Mouse (Mus musculus) heart, embryonic 15.5 days (tissue): ENCODE data around the gene Zfp771. TPM values are rescaled to one million over a fixed set of nuclear protein-coding genes. Genes with fewer than 3 reads are reported as not detected.

ENCODE experiments used
- ATAC-seq: fragments of 200-750 bp; cut with Nextera tagmentation; replicated peaks from 2 replicates; pipeline ENCODE4 v1.8.0; 2017; ENCODE audit warnings: low read depth, moderate TSS enrichment; ENCODE audit not compliant: insufficient number of reproducible peaks, insufficient read depth, low FRiP score
- H3K27ac ChIP-seq: fragments of 300-500 bp; sonication (generic); 2 replicates; pipeline ENCODE4 v1.5.1; 2015; ENCODE audit warnings: mild to moderate bottlenecking, inconsistent platforms
- H3K27me3 ChIP-seq: fragments of 300-500 bp; sonication (generic); 2 replicates; pipeline ENCODE4 v1.6.1; 2015; ENCODE audit warnings: inconsistent platforms
- H3K36me3 ChIP-seq: fragments of 300-500 bp; sonication (generic); 2 replicates; pipeline ENCODE4 v1.6.1; 2015; ENCODE audit warnings: mild to moderate bottlenecking, inconsistent platforms
- H3K4me1 ChIP-seq: fragments of 300-500 bp; sonication (generic); replicated peaks from 2 replicates; pipeline ENCODE4 v1.6.1; 2015; ENCODE audit warnings: inconsistent platforms
- H3K4me2 ChIP-seq: fragments of 300-500 bp; sonication (generic); 2 replicates; pipeline ENCODE4 v1.6.1; 2015; ENCODE audit warnings: inconsistent platforms, mild to moderate bottlenecking, moderate library complexity
- H3K4me3 ChIP-seq: fragments of 300-500 bp; sonication (generic); 2 replicates; pipeline ENCODE4 v1.5.1; 2015; ENCODE audit warnings: mild to moderate bottlenecking, inconsistent platforms
- H3K9ac ChIP-seq: fragments of 300-500 bp; sonication (generic); 2 replicates; pipeline ENCODE4 v1.6.1; 2015; ENCODE audit warnings: mild to moderate bottlenecking, inconsistent platforms
- H3K9me3 ChIP-seq: fragments of 300-500 bp; sonication (generic); replicated peaks from 2 replicates; pipeline ENCODE4 v1.6.1; 2016; ENCODE audit warnings: inconsistent platforms
- WGBS: fragments of 180-500 bp; shearing (Covaris S2); methylation state at CpG from one replicate; pipeline ENCODE4 v1.1.7; 2015; ENCODE audit warnings: mixed read lengths; 5-methylcytosine and 5-hydroxymethylcytosine counted together
- polyA plus RNA-seq: library from polyadenylated mRNA; unstranded; fragments of >200 nt; fragmentation: Nextera tagmentation; extraction: Ambion mirVana; gene quantifications from 2 replicates; pipeline ENCODE4 v1.2.1, GENCODE M21; 2015

The Zfp771 gene
- polyA plus RNA-seq: 32.0 and 38.8 TPM in 2 replicates

DNA sequence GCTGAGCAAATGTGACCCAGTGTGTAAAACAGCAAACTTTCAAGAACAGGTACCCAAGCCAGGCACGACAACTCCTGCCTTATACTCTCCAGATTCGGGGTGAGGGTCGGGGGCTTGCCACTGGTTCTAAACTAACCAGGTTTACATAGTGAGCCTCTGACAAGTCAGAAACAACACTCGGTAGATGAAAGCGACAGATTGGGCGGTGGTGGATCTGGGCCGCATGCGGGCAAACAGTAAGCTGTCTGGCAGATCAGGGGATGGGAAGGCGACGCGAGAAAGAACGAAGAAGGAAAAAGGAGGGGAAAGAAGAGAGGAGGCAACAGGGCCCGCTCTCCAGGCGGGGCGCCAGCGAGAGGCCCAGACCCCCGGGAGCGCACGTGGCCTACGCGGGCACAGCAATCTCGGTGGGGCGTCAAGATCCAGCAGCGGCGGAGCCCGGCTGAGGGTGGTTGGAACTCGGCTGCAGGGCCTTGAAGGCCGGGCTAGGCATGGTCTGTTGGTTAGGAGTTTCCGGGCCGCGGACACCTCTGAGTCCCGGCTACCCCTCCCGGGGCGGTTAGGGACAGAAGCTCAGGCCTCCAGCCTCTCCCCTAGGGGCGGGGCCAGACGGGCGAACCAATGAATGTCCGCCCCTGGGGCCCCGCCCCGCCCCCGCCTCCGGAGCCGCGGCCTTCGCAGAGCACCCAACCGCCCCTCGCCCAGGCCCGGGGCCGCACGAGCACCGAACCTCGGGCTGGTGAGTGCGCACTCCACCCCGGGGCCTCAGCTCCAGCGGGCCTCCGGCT lies at the start of gene Zfp771:
Zfp771 (plus strand) TSS at position 405 of the 788 bp plus-strand sequence.
- H3K4me3 ChIP-seq: peak within 1 kb of the TSS; percentile 70
- H3K27ac ChIP-seq: peak within 1 kb of the TSS; percentile 94
- peak within 1 kb of the TSS; percentile 84 for H3K9ac ChIP-seq
- H3K9me3 ChIP-seq: no peaks in the 10 kb centered on the region
- no peaks in the 10 kb centered on the region for H3K27me3 ChIP-seq
- WGBS: 1% methylated on average over 54 of the region's 56 CpGs
- peaks cover 6% of the 10 kb centered on the region; the same call in 1 of the 2 replicates for H3K36me3 ChIP-seq
- peak within 1 kb of the TSS; percentile 96 for H3K4me2 ChIP-seq
- ATAC-seq: peak; percentile 97
- peaks cover 25% of the 10 kb centered on the region for H3K4me1 ChIP-seq

GRCm38 (mm10) chr7:127194633-127195029 lies 49.4 kb upstream of the Zfp771 start:
- Histone ChIP-seq H3K27me3 (no peaks in the 10 kb centered on the region), H3K4me1 (peaks cover 21% of the 10 kb centered on the region), H3K27ac (peak overlapping the region; percentile 79), H3K9ac (peak overlapping the region; percentile 58), H3K9me3 (no peaks in the 10 kb centered on the region), H3K36me3 (peaks cover 57% of the 10 kb centered on the region), H3K4me3 (peak overlapping the region; percentile 66), H3K4me2 (peak overlapping the region; percentile 71)
- ATAC-seq: no peak
- 72% methylated on average over 7 of the region's 7 CpGs for WGBS

DNA sequence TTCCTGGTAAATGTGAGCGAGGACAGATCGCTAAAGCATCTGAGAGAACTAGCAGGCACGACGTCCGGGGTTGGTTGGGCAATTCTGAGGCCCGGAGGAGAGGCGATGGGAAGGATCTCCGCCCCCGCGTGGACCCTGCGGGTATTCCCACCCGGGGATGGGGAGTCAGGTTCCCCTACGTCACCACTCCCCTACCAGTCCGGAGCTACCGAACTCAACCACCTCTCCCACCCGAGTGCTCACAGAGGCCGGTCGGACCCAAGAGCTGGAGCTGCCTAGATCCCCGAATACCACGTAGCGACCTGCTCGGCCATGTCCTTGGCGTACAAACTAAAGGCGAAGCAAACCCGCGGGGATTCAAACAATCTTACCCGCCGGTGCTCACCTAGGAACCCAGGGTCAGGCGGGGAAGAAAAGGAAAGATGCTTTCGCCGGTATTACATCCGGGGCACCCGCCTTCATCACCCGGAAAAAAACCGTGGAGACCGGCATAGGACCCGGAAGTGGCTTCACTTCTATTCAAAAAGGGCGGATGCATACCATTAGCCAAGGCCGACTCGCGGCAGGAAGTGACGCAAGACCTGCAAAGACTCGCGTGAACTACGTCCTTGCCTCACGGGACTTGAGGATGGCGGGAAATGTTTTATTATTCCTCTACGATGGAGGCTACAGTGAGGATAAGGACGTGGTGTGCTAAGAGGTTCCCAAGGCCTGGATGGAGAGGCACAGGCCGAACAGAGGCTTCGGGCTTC lies 48.4 kb upstream of the Zfp771 start, which contains the start of gene Cd2bp2:
Cd2bp2 (minus strand) TSS at position 507 of the 752 bp plus-strand sequence.
- Histone ChIP-seq H3K27me3 (no peaks in the 10 kb centered on the region), H3K9ac (peak within 1 kb of the TSS; percentile 58), H3K4me3 (peak within 1 kb of the TSS; percentile 66), H3K4me2 (peak within 1 kb of the TSS; percentile 71), H3K9me3 (no peaks in the 10 kb centered on the region), H3K36me3 (peaks cover 68% of the 10 kb centered on the region), H3K4me1 (peaks cover 21% of the 10 kb centered on the region), H3K27ac (peak within 1 kb of the TSS; percentile 79)
- ATAC-seq: peak; percentile 94
- under 1% methylated on average over 51 of the region's 51 CpGs for WGBS

GRCm38 (mm10) chr7:127196484-127196883 lies 47.6 kb upstream of the Zfp771 start:
- Histone ChIP-seq H3K9me3 (no peaks in the 10 kb centered on the region), H3K4me3 (peak overlapping the region; percentile 66), H3K9ac (peak overlapping the region; percentile 50), H3K36me3 (peaks cover 70% of the 10 kb centered on the region), H3K27me3 (no peaks in the 10 kb centered on the region), H3K27ac (peak overlapping the region; percentile 69), H3K4me2 (peak overlapping the region; percentile 71), H3K4me1 (peaks cover 21% of the 10 kb centered on the region)
- 49% methylated on average over 11 of the region's 11 CpGs for WGBS
- no peak for ATAC-seq

GRCm38 (mm10) chr7:127206606-127207005 lies 37.5 kb upstream of the Zfp771 start:
- no peaks in the 10 kb centered on the region for H3K27me3 ChIP-seq

DNA sequence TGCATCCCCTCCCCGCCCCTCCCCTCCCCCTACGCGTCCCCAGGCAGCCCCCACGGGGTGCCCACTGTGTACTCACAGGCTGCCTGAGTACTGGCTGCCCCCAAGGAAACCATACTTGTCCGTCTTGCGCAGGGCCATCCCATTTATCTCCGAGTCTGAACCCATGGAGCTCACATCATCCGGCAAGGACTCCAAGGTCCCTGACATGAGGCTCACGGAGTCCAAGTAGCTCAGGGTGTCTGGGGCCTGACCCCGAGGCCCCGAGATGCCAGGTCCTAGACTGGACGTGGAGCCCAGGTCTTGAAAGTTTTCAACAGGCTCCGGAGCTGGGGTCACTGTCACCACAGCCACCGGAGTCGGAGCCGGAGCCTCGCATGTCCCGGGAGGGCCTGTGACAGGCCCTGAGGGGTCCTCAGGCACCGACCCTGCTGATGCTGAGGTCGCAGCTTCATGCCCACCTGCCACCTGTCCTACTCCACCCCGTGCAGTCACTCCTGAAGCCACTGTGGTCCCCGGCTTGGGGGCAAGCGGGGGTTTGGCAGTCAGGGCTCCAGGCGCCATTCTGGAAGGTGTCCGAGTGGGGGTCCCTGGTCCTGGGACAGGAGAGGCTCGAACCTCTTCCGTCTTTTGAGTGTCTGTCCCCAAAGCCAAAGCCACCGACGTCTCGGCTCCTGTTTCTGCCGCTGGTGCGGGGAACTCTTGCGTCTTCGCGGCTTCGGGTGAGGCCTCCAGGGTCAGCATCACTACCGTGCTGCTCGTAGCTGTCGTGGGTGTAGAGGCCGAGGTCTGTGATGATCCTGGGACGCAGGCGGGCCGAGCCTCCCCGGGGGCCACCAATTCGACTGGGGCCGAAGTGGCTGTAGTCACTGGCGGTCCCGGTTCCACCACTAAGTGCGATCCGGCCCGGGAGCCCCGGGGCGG lies 36.4 kb upstream of the Zfp771 start:
- peak; percentile 6; the same call in 1 of the 2 replicates for ATAC-seq
- Histone ChIP-seq H3K4me1 (peaks cover 32% of the 10 kb centered on the region), H3K36me3 (peaks cover 15% of the 10 kb centered on the region), H3K27ac (peak overlapping the region; percentile 93), H3K27me3 (no peaks in the 10 kb centered on the region), H3K9me3 (no peaks in the 10 kb centered on the region), H3K4me3 (peak overlapping the region; percentile 90), H3K4me2 (peak overlapping the region; percentile 90), H3K9ac (peak overlapping the region; percentile 94)
- WGBS: under 1% methylated on average over 51 of the region's 53 CpGs

More at GRCm38 (mm10) chr7:127206606-127207005, 37.5 kb upstream of the Zfp771 start:
- H3K36me3 ChIP-seq: peaks cover 20% of the 10 kb centered on the region
- H3K4me2 ChIP-seq: peak overlapping the region; percentile 90
- peaks cover 31% of the 10 kb centered on the region for H3K4me1 ChIP-seq
- H3K9ac ChIP-seq: peak overlapping the region; percentile 94
- H3K4me3 ChIP-seq: peak overlapping the region; percentile 90
- H3K27ac ChIP-seq: peak overlapping the region; percentile 93
- no peak for ATAC-seq
- no peaks in the 10 kb centered on the region for H3K9me3 ChIP-seq
- WGBS: 43% methylated on average over 2 of the region's 2 CpGs

GRCm38 (mm10) chr7:127208295-127208552 lies 35.9 kb upstream of the Zfp771 start, which contains the start of gene Tbc1d10b:
TSS of gene Tbc1d10b (minus strand) at chr7:127208468.
- peak within 1 kb of the TSS; percentile 93 for H3K27ac ChIP-seq
- under 1% methylated on average over 27 of the region's 44 CpGs for WGBS
- H3K4me2 ChIP-seq: peak within 1 kb of the TSS; percentile 90
- H3K9ac ChIP-seq: peak within 1 kb of the TSS; percentile 94
- H3K4me1 ChIP-seq: peaks cover 32% of the 10 kb centered on the region
- peaks cover 9% of the 10 kb centered on the region for H3K36me3 ChIP-seq
- peak within 1 kb of the TSS; percentile 90 for H3K4me3 ChIP-seq
- ATAC-seq: no peak
- no peaks in the 10 kb centered on the region for H3K27me3 ChIP-seq
- no peaks in the 10 kb centered on the region for H3K9me3 ChIP-seq

GRCm38 (mm10) chr7:127208553-127209438 lies 35.3 kb upstream of the Zfp771 start, which contains the start of gene Mylpf:
TSS of gene Mylpf (plus strand) at chr7:127208890.
- H3K4me1 ChIP-seq: peaks cover 37% of the 10 kb centered on the region
- peak within 1 kb of the TSS; percentile 93 for H3K27ac ChIP-seq
- peak within 1 kb of the TSS; percentile 90 for H3K4me2 ChIP-seq
- no peaks in the 10 kb centered on the region for H3K27me3 ChIP-seq
- peak within 1 kb of the TSS; percentile 94 for H3K9ac ChIP-seq
- no peaks in the 10 kb centered on the region for H3K9me3 ChIP-seq
- peak within 1 kb of the TSS; percentile 90 for H3K4me3 ChIP-seq
- under 1% methylated on average over 44 of the region's 44 CpGs for WGBS
- ATAC-seq: peak; percentile 93
- peaks cover 3% of the 10 kb centered on the region; the same call in 1 of the 2 replicates for H3K36me3 ChIP-seq

DNA sequence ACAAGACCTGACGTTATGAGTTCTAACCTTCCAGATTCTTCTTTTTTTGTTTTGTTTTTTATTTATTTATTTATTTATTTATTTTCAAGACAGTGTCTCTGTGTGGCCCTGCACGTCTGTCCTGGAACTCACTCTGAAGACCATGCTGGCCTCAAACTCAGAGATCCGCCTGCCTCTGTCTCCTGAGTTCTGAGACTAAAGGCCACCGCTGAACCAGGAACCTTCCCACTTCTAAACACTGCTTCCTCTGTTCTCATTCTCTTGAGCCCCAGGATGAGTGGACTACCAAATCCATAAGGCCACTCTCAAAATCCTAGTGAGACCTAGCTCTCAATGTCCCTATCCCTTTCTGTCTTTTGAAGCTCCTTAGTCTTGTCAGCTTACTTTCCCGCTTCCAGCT lies 34.2 kb upstream of the Zfp771 start:
- H3K36me3 ChIP-seq: no peaks in the 10 kb centered on the region
- H3K4me3 ChIP-seq: no peak overlapping the region; the same call in 1 of the 2 replicates
- H3K9ac ChIP-seq: no peak overlapping the region
- no peaks in the 10 kb centered on the region for H3K27me3 ChIP-seq
- peak overlapping the region; percentile 66 for H3K4me2 ChIP-seq
- 79% methylated on average over 5 of the region's 5 CpGs for WGBS
- peak overlapping the region; percentile 82 for H3K27ac ChIP-seq
- no peaks in the 10 kb centered on the region for H3K9me3 ChIP-seq
- ATAC-seq: no peak
- H3K4me1 ChIP-seq: peaks cover 46% of the 10 kb centered on the region

DNA sequence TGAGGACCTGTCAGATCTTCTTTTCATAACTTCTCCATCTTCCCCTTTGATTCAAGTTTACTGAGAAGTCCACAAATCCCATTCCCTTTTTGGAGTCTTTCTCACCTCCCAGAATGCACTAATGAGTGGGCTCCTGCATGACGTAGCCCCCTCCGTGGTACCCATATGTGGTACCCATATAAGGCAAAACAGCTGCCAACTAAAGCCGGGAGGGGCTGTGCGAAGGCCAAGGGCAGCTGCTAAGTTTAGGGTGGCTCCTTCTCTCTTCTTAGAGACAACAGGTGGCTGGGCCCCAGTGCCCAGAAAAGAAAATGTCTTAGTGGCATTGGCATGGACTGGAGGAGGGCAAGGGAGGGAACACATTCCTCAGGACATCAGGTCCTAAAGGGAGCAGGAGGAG lies 33.8 kb upstream of the Zfp771 start:
- Histone ChIP-seq H3K4me1 (peaks cover 46% of the 10 kb centered on the region), H3K9ac (no peak overlapping the region), H3K36me3 (no peaks in the 10 kb centered on the region), H3K9me3 (no peaks in the 10 kb centered on the region), H3K4me2 (no peak overlapping the region), H3K4me3 (no peak overlapping the region), H3K27ac (no peak overlapping the region), H3K27me3 (no peaks in the 10 kb centered on the region)
- WGBS: 84% methylated on average over 4 of the region's 4 CpGs
- ATAC-seq: no peak
